Mouse (Mus musculus): ENCODE measurements around the gene Adck1.

Gene Adck1

GRCm38 (mm10) chr12:88472832-88473231 is 112.5 kb downstream of the Adck1 start:
- DNase-seq (ENCODE audit: low read depth, low spot score) = no peak

DNA sequence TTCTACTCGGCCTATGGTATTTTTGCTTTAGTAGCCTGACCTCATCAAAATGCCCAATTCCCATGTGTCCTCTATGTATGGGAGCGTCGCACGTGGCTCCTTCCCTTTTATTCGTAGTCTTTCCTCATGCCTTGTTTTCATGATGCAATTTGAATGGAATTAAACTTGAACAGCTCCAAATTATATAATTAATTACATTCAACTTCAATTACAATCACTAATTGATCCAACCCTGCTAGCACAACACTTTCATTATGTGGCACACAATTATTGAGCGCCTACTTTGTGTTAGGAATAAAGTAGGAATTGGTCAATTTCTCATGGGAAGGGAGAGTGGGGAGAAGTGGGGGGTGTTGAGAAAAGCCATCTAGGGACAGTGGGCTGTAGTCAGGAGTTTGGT is 113.4 kb downstream of the Adck1 start:
- no peak for DNase-seq (ENCODE audit: low read depth, low spot score)

DNA sequence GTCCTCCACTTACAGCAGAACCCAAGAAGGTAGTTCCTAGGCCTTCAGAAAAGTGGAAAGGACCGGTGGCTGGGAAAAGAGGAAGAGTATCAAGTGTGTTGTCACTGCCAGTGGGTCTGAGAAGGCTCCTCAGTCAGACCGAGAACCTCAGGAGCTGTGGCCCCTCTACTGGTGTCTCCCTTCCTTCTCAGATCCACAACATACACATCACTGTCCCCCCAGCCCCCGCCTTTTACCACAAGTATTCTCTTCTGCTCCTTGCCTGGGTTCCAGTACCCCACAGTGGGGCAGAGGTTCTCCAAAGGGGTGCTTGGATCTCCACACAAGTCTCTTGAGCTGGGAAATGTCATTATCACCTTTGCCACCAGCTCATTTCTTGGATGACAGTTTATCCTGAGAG is 115.5 kb downstream of the Adck1 start:
- no peak for DNase-seq (ENCODE audit: low read depth, low spot score)

- DNase-seq (ENCODE audit: low read depth, low spot score) = no peak
Observed at GRCm38 (mm10) chr12:88476702-88477101, 116.3 kb downstream of the Adck1 start.

GRCm38 (mm10) chr12:88481657-88482056 is 121.3 kb downstream of the Adck1 start:
- DNase-seq (ENCODE audit: low read depth, low spot score) = no peak

- no peak for DNase-seq (ENCODE audit: low read depth, low spot score)
Observed at GRCm38 (mm10) chr12:88490881-88491280, 130.5 kb downstream of the Adck1 start.

Measured in WW6 (cell line).